Mouse (Mus musculus): ENCODE results near the gene Gm10840.

The Gm10840 gene

GRCm38 (mm10) chr11:106159921-106160840 lies 469 bp upstream of the Gm10840 start:
- DNase-seq (ENCODE audit: low spot score) = peak; percentile 74

GRCm38 (mm10) chr11:106162237-106162636 lies 1.6 kb downstream of the Gm10840 start:
- DNase-seq (ENCODE audit: low spot score) = no peak

- DNase-seq (ENCODE audit: low spot score) = no peak
Measured at GRCm38 (mm10) chr11:106163546-106163945, 2.9 kb downstream of the Gm10840 start.

- DNase-seq (ENCODE audit: low spot score) = no peak
Measured at GRCm38 (mm10) chr11:106164601-106165180, 4.0 kb downstream of the Gm10840 start.

GRCm38 (mm10) chr11:106167435-106167834 lies 6.8 kb downstream of the Gm10840 start:
- DNase-seq (ENCODE audit: low spot score) = no peak

- no peak for DNase-seq (ENCODE audit: low spot score)
Measured at GRCm38 (mm10) chr11:106170807-106171206, 10.2 kb downstream of the Gm10840 start.

GRCm38 (mm10) chr11:106173228-106173627 lies 12.6 kb downstream of the Gm10840 start:
- DNase-seq (ENCODE audit: low spot score) = no peak

- no peak for DNase-seq (ENCODE audit: low spot score)
Measured at GRCm38 (mm10) chr11:106174372-106174771, 13.7 kb downstream of the Gm10840 start.

- no peak for DNase-seq (ENCODE audit: low spot score)
Measured at GRCm38 (mm10) chr11:106175081-106175480, 14.4 kb downstream of the Gm10840 start.

- no peak for DNase-seq (ENCODE audit: low spot score)
Measured at GRCm38 (mm10) chr11:106176372-106176771, 15.7 kb downstream of the Gm10840 start.

- no peak for DNase-seq (ENCODE audit: low spot score)
Measured at GRCm38 (mm10) chr11:106178036-106178782, 17.6 kb downstream of the Gm10840 start.

- no peak for DNase-seq (ENCODE audit: low spot score)
Measured at GRCm38 (mm10) chr11:106179711-106180448, 19.2 kb downstream of the Gm10840 start.

GRCm38 (mm10) chr11:106180449-106180801 lies 19.8 kb downstream of the Gm10840 start:
- no peak for DNase-seq (ENCODE audit: low spot score)

- no peak for DNase-seq (ENCODE audit: low spot score)
Measured at GRCm38 (mm10) chr11:106187326-106187725, 26.7 kb downstream of the Gm10840 start.

- DNase-seq (ENCODE audit: low spot score) = no peak
Measured at GRCm38 (mm10) chr11:106191716-106192115, 31.1 kb downstream of the Gm10840 start.

GRCm38 (mm10) chr11:106192241-106192640 lies 31.6 kb downstream of the Gm10840 start:
- no peak for DNase-seq (ENCODE audit: low spot score)

- DNase-seq (ENCODE audit: low spot score) = no peak
Measured at GRCm38 (mm10) chr11:106192657-106193370, 32.2 kb downstream of the Gm10840 start.

GRCm38 (mm10) chr11:106193371-106194154 lies 32.9 kb downstream of the Gm10840 start:
- peak; percentile 97 for DNase-seq (ENCODE audit: low spot score)

- no peak for DNase-seq (ENCODE audit: low spot score)
Measured at GRCm38 (mm10) chr11:106194155-106194541, 33.5 kb downstream of the Gm10840 start.

- DNase-seq (ENCODE audit: low spot score) = no peak
Measured at GRCm38 (mm10) chr11:106194891-106195290, 34.2 kb downstream of the Gm10840 start.

- no peak for DNase-seq (ENCODE audit: low spot score)
Measured at GRCm38 (mm10) chr11:106195341-106195740, 34.7 kb downstream of the Gm10840 start.

Measured in ovary, adult 18-20 months (tissue).